Mouse (Mus musculus): Measurements from ENCODE around the gene Pcbp1.

The Pcbp1 gene

DNA sequence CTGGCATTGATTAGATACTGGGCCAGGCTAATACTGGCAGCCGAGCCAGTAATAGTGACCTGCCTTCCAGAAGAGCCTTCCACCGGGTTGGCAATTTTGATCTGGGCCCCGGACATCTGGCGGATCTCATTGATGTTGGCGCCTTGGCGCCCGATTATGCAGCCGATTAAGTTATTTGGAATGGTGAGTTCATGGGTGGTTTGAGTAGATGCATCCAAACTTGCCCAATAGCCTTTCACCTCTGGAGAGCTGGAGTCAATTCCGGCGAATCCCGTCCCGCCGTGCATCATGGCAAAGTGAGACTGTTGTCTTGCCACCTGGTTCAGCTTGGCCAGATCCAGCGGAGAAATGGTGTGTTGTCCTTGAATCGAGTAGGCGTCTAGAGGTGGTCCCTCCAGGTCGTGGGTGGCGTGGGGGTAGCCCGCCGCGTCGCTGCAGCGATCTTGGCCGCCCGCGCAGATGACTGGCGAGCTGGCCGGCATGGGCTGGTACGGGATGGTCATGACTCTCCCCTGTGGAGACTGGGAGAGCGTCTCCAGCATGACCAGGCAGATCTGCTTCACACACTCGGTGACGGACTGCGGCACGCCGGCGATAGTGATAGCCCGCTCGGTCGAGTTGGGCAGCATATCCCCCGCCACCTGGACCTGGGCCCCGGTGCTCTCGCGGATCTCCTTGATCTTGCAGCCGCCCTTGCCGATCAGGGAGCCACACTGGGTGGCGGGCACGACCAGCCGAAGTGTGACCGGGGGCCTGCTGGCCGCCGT lies 1.1 kb downstream of the Pcbp1 start:
- in situ Hi-C loops (cut with MboI; ENCODE audit: low sequenced_read_pairs) = no loop called here

- in situ Hi-C loops (cut with MboI; ENCODE audit: low sequenced_read_pairs) = no loop called here
Observed at GRCm38 (mm10) chr6:86523755-86524434, 2.2 kb downstream of the Pcbp1 start.

- in situ Hi-C loops (cut with MboI; ENCODE audit: low sequenced_read_pairs) = no loop called here
Observed at GRCm38 (mm10) chr6:86523242-86523754, 2.8 kb downstream of the Pcbp1 start.

GRCm38 (mm10) chr6:86522001-86522911 lies 3.9 kb downstream of the Pcbp1 start:
- in situ Hi-C loops (cut with MboI; ENCODE audit: low sequenced_read_pairs) = no loop called here

DNA sequence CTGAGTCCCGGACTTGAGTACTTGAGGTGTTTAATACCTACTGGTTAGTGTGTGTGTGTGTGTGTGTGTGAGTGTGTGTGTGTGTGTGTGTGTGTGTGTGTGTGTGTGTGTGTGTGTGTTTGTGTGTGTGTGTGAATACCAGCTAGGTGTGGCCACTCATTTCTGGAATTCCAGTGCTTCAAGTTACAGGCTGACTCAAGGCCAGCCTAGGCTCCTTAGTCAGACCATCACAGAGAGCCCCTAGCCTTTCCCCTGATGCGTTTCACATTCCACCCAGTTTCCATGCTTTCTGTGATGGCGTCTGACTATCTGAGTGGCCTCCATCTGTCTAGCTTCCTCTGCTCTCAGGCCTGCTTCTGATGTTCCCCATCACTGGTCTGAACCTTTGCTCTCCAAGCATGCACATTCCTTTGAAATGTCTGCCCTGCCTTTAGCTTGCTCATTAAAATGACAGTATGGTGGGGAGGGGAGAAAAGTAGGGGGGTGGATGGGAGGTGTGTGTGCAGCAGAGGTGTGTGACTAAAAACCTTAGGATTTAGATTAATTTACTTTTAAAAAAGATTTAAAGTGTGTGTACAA lies 6.3 kb downstream of the Pcbp1 start:
- in situ Hi-C loops (cut with MboI; ENCODE audit: low sequenced_read_pairs) = no loop called here

GRCm38 (mm10) chr6:86516021-86516420 lies 10.1 kb downstream of the Pcbp1 start:
- in situ Hi-C loops (cut with MboI; ENCODE audit: low sequenced_read_pairs) = no loop called here

DNA sequence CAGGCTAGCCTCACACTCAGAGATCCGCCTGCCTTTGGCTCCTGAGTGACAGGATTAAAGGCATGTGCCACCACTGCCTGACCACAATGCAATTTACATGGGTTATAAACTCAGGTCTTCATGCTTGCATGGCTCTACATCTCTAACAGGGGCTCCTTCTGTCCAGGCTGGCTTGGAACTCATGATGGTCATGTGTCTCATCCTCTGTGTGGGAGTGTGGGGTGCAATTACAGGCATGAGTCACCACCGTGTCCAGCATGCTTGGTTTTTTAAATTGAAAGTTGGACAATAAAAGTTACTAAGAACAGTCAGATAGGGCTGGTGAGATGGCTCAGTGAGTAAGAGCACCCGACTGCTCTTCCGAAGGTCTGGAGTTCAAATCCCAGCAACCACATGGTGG lies 12.8 kb downstream of the Pcbp1 start:
- in situ Hi-C loops (cut with MboI; ENCODE audit: low sequenced_read_pairs) = no loop called here

DNA sequence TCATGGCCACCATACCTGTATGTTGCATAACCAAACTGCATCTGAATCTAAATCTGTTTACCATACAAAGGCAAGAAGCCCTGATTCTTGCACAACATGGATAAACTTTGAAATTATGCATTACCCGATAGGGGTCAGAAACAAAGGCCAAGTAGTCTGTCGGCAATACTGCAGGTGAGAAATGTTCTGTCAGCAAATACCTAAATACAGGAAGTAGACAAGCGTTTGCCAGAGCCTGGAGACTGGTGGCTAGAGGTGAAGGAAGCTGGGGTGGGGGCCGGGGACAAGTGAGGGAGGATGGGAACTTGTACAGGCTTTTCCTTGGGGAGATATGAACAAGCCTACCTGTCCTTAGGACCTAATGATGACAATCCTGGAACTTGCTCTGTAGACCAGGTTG lies 15.1 kb downstream of the Pcbp1 start:
- in situ Hi-C loops (cut with MboI; ENCODE audit: low sequenced_read_pairs) = no loop called here

DNA sequence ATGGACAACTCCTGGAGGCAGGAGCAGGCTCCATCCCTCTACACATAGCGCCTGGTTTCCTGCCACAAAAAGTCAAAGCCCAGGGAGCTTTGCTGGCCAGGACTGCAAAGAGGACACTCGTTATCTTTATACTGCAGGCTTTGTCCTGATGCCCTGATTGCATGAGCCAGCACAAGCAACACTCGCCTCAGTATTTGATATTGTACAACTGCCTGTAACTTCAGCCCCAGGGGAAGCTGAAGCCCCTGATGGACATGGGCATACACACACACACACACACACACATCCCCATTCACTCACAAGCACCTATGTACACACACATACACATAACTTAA lies 16.3 kb downstream of the Pcbp1 start:
- in situ Hi-C loops (cut with MboI; ENCODE audit: low sequenced_read_pairs) = no loop called here

DNA sequence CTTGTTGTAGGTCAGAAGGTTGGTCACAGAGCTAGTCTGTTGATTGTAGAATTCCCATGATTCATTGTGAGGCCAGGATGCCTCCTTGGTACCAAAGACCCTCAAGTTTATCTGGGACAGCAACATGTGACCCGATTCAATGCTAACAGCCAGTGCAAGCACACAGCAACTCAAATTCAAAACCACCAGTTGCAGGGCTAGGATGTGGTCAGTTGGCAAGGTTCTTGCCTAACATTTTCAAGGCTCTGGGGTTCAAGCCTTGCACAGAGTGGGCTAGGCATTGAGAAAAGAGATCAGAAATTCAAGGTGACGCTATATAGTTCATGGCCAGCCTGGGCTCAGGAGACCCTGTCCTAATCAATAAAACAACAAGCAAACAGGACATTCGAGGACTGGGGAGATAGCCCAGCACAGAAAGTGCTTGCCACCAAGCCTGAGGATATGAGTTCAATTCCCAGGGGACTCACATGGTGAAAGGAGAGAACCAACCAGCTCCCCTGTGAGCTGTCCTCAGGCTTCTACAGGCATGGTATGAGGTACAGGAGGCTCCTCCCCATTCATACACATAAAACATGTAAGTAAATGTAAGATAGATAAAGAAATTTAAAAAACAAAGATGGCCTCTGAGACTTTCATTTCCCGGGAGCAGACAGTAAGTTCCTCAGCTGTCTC lies 16.8 kb downstream of the Pcbp1 start:
- in situ Hi-C loops (cut with MboI; ENCODE audit: low sequenced_read_pairs) = no loop called here

- in situ Hi-C loops (cut with MboI; ENCODE audit: low sequenced_read_pairs) = no loop called here
Observed at GRCm38 (mm10) chr6:86508736-86509135, 17.4 kb downstream of the Pcbp1 start.

- in situ Hi-C loops (cut with MboI; ENCODE audit: low sequenced_read_pairs) = no loop called here
Observed at GRCm38 (mm10) chr6:86507116-86507515, 19.0 kb downstream of the Pcbp1 start.

DNA sequence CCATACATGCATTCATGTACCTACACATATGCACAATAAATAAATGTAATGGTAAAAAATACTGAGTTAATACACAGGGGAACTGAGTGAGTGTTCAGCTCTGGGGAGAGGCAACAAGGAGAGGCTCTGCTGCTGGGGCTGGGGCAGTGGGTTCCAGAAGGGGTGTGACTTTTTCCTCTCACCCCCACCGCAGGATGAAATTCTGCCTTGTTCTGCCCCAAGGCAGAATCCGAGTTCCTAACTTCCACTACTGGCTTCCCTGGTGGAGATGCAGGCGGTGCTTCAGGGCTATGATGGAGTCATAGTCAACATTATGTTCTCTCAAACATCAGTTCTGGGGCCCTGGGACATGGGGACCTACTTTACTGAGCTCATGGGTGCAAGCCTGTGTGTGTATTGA lies 19.8 kb downstream of the Pcbp1 start:
- in situ Hi-C loops (cut with MboI; ENCODE audit: low sequenced_read_pairs) = no loop called here

- in situ Hi-C loops (cut with MboI; ENCODE audit: low sequenced_read_pairs) = no loop called here
Observed at GRCm38 (mm10) chr6:86505671-86506070, 20.4 kb downstream of the Pcbp1 start.

DNA sequence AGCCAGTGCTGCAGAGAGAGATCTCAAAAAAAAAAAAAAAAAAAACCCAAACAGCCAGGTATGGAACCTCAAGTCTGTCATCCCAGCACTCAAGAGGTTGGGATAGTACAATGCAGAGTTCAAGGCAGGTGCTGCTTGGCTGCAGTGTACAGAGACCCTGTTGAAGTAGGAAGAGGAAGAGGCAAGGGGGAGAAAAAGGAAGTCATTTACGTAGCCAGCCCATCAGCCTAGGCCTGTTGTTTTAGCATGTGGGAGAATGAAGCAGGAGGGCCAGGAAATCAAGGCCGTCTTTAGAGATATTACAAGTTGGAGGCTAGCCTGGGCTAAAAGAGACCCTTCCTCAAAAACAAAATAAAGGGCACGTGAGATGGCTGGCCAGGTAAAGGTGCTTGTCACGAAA lies 22.6 kb downstream of the Pcbp1 start:
- in situ Hi-C loops (cut with MboI; ENCODE audit: low sequenced_read_pairs) = no loop called here

DNA sequence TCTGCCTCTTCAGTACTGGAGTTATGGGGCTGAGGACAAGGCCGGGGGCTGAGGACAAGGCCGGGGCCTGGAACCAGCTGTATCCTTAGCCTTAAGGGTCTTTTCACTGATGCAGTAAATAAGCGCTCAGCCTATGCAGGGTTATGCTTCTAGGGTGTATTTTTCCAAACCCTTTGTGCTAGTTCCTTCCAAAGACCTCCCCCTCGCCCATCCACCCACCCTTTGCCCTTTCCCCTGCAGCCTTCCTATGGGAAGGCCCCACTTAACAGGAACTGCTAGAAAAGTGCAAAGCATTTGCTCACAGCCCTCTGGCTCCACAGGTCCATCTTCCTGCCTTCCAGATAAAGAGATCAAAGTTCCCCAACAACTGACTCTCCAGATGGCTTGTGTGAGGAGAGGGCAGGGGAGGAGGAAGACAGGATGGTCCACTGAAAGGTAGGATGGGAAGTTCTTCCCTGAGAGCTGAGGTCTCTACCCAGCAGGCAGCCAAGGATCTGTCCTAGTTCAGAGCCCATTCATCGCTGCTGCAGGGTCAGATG lies 26.5 kb downstream of the Pcbp1 start:
- in situ Hi-C loops (cut with MboI; ENCODE audit: low sequenced_read_pairs) = no loop called here

DNA sequence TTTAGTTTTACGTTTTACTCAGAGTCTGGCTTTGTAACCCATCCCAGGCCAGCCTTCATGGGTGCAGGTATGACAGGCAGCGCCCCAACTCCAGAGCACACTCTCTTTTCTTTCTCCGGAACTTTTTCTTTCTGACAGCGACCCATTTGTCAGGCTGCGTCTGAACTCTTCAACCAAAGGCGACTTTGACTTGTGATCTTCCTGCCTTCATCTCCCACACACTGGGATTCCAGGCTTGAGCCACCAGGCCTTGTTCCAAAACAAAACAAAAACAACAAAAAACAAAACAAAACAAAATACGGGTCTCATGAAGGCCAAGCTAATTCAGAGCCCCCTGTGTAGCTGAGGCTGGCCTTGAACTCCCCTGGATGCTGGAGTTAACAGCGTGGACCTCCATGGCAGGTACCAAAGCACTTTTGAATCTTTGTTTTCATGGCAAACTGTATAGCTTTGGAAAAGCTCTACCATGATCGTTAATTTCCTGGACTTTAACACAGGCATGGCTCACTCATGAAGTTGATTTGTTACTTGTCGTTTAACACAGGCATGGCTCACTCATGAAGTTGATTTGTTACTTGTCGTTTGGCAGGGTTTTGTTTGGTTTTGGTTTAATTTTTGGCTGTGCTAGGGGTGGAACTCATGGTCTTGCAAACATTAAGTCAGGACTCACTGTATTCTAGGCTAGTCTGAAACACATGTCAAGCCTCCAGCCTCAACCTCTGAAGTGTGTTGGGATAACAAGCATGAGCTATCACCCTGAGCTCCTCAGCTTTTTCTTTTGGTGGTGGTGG lies 28.0 kb downstream of the Pcbp1 start:
- in situ Hi-C loops (cut with MboI; ENCODE audit: low sequenced_read_pairs) = no loop called here

DNA sequence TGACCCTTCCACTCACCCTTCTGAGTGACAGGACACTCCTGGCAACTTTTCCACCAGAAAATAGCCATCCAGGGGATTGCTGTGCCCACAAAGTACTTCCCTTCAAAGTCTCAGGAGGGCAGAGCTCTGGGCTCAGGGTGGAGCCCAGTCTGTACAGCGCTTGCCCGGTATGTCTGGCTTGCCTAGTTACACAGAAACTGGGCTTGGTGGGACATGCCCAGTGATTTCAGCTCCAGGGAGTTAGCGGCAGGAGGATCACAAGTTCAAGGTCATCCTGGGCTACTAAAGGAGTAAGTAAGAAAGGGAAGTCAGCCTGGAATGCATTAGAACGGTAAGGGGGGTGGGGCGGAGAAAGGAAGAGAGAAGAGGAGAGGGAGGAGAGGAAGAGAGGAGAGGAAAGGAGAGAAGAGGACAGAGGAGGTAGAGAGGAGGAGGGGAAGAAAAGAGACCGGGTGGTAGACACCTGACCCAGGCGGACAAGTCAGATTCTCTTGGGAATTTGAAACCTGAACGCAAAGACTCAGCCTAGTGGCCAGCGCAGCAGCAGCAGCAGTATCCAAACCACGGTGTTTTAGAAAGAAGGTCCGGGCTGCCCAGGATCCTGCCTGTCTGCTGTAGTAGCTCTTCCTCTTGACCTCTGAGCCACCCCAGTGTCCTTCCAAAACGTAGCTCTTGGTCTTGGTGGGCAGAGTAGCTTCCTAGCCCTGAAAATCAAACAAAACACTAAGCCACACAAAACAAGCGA lies 28.9 kb downstream of the Pcbp1 start:
- in situ Hi-C loops (cut with MboI; ENCODE audit: low sequenced_read_pairs) = no loop called here

DNA sequence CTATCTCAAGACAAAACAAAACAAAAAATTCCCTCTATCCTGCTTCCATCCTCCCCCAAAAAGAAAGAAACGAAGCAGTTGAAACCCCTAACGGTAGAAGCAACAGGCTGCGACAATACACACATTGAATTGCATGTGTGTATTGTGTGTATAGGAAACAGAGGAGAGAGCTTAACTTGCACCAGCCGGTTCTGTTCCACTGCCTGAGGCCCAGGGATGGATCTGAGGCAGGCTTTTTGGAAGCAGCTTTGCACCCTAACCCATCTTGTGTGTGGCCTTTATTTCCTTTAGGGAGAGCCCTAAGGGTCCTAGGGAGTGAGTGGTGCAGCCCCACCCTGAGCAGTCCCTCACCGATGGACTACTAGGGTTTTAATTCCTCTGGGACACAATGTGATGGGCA lies 29.5 kb downstream of the Pcbp1 start:
- in situ Hi-C loops (cut with MboI; ENCODE audit: low sequenced_read_pairs) = no loop called here

Measured in CH12F3 (cell line).